Mouse (Mus musculus): Measurements from ENCODE around the gene Ptma.

Ptma gene

DNA sequence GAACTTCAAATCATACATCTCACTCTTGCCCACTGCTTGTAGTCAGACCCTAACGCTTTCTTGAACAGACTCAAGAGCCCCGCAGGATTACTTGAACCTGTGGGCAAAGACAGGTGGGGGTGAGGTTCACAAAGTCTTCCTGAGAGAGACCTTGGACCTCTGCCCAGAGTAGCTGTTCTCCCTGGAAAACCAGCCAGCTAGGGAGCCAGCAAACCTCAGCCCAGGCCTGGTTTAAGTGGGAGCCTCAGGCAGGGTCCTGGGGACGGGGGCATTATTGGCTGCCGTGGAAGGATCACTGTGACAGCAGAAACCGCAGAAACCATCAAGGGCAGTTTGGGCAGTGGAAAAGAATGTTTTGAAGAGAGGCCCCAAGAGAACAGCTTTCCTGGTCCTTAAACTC is 29.2 kb upstream of the Ptma start:
- peak; percentile 91 for DNase-seq

DNA sequence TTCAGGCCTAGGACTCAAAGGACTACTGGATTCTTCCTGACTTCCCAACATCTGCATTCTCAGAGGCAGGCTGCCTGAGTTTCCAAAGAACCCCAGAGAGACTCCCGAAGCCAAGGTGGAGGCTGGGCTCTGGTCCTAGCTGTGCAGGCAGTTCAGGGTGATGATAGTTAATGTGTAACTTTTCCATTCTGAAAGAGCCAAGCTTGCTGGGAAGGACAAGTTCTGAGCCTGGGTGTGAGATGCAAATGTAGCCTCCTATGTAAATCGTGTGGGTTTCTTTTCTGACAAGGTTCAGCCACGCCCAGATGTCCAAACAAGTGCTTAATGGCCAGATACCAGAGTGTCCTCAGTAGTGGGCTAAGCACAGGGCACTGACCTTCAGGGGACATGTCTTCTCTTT is 28.5 kb upstream of the Ptma start:
- DNase-seq: peak; percentile 92

DNA sequence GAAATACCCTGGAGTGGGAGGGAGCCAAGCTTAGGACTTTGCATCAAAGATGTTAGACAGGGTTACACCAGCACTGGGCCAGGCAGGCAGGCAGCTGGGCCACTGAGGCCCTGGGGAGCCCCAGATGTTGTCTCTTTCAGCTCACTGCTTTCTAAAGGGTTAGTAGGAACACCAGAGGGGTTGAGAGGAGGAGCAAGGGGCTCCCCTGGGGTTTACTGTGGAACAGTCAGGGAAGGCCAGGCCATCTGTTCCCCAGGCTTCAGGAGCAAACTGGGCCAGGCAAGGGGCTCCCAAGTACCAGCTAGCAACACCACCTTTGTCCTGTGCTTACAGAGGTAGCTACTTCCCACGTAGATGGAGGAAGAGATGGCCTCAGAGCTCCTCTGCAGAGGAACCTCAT is 27.9 kb upstream of the Ptma start:
- peak; percentile 98 for DNase-seq

DNA sequence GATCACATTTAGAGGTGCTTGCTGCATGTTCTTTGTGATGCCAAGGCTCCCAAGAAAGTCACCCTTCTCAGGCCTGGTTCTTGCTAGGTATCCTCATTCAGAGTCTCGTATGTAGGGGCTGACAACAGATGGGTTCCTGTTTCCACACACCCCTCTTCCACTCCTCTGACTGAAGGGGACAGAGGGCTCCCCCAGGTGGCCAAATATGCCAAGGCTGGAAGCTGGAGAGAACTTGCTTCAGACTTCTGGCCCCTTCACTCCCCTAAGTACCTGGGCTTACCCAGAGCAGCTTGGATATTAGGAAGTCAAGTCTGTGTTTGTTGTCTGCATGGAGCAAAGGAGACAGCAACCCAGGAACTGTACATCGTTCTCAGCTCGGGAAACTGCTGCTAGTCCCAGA is 26.6 kb upstream of the Ptma start:
- DNase-seq: peak; percentile 96

DNA sequence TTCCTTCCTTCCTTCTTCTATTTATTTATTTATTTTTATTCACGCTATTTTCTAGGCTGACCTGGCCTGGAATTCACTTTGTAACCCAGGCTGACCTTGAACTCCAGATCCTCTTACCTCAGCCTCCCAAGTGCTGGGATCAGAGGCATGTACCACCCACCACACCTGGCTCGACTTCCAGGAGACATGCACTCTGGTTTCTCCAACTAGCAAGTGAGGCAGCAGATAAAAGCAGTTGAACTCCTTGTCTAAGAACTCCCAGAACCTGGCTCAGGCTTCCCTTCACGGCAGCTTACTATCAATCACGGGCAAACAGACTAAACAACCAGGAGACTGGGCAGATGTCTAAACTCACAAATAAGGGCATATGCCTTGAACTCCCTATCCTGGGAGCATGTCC is 25.8 kb upstream of the Ptma start:
- DNase-seq: peak; percentile 90

DNA sequence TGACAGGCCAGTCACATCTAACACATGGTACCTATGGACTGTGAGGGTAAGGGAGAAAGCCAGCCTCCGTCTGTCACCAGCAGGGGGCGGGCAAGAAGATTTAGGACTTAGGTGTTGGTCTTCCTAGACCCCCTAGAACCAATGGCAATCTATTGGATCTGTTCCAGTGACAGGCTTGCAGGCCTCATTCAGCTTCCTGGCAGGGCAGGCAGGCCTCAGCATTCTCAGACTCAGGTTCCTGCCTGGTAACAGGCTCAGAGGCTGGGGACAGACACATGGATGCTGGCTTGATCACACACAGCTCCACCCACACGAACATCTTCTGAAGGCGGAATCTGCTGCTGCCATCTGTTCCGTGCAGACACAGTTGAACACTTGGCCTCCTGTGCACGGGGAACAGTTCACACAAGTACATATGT is 25.4 kb upstream of the Ptma start:
- DNase-seq: peak; percentile 96

DNA sequence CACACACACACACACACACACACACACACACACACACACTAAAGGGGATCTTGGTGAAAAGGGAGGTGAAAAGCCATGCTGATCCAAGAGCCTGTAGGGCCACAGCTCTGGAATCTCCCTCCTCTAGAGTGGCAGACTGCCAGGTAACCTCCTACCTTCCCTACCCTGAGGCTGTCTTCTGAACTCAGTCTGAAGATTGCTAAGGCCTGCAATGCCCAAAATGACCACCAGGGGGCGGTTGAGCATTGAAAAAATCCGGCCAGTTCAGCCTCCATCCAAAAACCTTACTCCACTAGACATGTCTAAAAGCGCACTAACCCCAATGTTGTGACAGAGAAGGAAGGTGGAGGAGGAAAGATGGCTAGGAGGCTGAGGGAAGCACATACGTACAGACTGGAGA is 25.0 kb upstream of the Ptma start:
- peak; percentile 98 for DNase-seq

DNA sequence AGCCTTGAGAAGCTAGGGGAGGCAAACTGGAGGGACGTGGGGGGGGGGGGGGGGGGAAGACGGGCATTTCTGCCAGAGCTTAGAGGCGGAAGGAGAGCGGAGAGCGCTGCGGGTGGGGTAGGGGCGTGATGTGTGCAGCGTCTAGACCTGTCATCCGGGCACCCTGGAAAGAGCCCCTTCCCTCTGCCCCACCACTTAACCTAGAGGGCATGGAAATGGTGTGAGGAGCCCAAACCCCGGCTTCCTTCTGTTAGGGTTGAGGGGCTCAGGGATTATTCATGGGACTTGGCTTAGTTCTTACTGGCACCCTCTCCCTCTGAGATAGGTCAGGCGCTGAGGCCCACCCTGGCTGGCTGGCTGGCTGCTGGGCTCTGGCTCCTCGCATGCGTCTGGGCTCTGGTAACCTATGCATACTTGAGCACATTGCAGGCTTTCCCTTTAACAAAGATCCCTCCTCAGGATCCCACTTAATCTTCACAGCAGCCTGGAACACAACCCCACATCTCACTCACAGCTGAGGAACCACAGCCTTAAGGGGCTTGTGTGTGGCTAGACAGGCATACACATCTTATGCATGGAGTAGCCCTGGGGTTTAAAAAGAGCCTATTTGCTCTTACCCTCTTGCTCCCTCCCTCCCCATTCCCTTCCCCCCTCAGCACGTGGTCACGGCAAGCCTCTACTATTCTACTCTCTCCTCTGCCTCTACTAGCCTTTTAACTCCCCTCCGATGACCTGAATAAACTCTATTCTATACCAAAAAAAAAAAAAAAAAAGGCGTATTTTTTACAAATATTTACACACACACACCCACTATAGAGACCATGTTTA is 24.1 kb upstream of the Ptma start:
- peak; percentile 92 for DNase-seq

DNA sequence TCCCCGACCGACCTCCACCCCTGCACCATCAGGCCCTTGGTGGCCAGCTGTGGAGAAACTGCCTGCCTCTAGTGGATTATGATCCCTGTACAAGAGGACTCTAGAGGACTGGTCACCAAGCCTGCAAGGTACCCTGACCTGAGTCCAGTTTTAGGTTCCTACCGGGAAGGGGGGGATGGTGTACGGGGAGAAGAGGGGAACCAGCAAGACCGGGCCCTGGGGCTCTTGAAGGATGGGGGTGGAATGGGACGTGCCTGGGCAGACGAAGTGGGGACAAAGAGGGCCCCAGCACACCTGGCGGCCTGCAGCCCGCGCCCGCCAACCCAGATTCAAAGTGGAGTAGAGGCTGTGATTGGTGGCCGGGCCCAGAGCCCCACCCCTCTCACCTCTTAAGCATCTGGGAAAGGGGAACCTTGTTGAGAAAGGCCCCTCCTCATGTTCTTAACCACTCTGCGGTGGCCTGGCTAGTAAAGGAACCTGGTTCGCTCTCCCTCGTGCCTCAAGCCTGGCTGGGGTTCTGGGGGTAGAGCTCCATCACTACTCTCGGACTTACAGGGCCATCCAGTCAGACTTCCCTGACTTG is 23.3 kb upstream of the Ptma start:
- no peak for DNase-seq

DNA sequence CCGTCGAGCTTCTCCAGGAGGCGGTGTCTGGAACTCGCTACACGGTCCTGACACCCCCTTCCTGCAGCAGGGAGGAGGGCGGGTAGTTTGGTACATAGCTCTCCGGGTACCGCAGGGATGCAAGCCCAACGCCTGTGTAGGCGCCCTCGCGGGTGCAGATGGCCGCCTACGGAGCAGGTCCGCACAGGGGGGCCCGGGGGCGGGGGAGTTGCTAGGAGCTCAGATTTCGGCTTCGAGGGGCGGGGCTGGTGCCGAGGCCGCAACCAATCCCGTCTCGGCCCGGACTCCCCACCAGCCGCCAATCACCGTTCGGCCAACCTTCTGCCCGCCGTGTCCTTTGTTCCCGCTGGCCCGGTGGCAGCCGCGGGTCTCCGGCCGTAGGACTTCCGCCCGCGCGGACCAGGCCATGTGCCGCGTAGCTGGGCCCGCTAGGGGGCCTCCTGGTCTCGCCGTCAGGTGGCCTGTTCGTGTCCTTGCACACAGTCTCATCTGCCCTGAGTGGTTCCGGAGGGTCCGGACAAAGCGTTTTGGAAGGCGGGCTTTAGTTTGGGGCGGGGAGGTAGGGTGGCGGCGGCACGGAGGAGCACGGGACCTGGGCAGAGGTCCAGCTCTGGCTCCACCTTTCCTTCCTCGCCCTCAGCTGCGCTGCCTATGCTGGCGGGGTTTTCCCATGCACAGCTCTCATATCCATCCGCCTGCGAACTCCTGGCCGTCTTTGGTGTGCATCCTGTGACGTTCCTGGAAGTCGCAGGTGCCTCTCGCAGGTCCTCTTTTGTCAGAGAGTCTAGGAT is 22.4 kb upstream of the Ptma start:
- DNase-seq: peak; percentile 100

DNA sequence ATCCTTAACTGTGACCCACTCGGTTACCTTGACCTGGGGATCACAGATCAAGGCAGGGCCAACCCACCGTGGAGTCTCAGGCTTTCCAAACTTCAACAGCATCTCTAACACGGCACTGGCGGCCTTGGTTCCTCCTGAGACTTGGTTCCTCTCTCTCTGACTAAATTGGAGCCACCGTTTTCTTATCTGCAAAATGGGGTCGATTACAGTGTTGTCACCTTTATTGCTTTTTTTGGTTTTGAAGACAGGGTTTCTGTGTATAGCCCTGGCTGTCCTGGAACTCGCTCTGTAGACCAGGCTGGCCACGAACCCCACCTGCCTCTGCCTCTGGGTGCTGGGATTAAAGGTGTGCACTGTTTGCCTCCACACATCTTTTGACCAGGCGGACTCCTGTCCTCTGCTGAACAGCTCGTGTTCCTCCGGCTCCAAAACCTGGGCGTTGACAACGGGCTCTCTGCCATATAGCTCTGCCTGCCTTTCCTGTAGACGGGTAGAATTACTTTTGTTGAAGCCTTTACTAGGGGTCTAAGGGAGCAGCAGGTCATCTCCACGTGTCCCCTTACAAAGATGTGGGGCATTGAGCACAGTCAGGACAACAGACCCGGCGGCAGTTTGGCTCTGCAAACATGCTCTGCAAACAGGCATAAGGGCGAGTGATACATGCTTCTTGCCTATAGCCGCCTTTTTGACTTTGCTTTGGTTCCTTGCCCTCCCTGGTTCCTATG is 21.7 kb upstream of the Ptma start:
- DNase-seq: peak; percentile 95

DNA sequence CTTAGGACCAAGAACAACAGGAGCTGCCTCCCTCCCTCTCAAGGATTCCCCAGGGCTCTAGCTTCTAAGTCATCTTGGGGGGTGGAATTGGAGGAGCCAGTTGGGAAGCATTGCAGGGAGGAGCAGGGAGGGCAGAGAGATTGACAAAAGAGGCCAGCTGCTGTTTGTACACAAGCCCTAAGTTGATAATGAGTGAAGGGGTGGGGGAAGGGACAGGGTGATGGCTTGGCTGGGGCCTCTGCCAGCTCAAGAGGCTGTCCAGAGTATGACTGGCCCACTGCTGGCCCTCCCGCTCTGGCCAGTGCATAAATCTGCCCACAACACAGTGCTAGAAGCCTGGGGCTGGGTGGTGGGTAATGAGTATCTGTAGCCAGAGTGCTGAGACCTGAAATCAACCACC is 21.1 kb upstream of the Ptma start:
- DNase-seq: peak; percentile 97

DNA sequence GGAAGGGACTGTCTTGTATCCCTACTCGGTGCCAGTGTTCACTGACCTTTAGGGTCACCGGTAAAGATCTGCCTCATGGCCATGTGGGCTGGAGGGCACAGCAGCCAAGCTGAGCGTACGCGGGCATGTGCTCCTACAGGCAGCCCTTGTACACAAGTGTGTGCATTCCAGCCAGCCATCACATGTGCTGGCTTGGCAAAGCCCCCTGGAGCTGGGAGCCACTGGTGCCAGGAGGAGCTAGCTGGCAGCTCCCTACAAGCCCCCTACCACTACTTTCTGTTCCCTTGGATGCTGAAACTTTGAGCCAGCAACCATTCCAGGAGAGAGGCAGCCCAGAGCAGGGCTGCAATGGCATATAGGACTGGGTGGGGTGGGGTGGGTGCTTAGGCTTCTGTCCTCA is 20.1 kb upstream of the Ptma start:
- peak; percentile 91 for DNase-seq

DNA sequence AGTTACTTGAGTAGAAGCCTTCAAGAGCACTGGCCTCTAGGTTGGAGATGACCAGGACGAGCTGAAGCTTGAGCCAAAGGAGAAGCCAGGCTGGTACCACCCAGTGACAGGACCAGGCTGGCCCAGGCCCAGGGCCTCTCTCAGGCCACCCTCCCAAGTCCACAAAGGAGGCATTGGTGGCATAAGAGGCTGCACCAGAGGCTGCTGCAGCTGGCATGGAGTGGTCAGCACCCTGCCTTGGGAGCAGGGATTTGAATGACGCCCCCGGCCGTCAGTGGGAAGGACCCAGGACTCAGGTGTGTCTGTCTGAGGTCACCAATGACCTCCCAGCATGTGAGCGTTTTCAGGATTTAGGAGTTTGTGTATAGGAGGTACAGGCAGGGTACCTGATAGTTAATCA is 18.7 kb upstream of the Ptma start:
- DNase-seq: peak; percentile 90

DNA sequence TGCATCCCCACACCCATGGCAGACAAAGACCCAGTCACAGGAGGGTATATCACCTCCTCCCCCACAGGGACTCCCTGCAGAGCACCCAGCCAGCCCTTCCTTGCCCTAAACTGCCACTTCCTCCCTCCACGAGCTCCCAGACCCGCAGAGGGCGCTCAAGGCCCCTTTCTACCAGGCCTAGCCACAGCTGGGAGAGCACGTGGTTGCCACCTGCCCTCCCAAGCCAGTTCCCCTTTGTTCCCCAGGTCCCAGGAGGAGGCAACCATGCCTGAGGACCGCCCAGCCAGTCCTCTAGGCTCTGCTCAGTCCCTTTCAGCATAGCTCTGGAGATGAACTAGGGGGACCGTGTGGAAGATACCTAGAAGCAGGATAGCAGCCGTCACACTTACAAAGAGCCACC is 17.1 kb upstream of the Ptma start:
- DNase-seq: peak; percentile 99

DNA sequence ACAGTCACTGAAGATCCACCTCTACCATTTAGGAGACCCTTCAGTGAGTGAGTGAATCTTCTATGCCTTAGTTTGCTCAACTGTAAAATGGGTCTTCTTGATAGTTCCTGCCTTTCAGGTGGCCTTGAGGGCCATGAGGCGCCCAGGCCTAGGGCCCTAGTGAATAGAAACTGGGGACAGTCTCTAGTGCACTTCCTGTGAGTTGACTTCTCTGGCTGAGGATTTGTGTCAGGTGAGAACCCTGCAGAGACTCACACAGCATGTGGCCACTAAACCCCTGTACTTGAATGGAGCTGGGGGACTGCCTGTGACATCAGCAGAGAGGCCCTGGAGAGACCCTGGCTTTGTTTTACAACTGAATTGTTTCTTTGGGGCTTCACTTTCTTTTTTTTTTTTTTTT is 16.3 kb upstream of the Ptma start:
- no peak for DNase-seq

DNA sequence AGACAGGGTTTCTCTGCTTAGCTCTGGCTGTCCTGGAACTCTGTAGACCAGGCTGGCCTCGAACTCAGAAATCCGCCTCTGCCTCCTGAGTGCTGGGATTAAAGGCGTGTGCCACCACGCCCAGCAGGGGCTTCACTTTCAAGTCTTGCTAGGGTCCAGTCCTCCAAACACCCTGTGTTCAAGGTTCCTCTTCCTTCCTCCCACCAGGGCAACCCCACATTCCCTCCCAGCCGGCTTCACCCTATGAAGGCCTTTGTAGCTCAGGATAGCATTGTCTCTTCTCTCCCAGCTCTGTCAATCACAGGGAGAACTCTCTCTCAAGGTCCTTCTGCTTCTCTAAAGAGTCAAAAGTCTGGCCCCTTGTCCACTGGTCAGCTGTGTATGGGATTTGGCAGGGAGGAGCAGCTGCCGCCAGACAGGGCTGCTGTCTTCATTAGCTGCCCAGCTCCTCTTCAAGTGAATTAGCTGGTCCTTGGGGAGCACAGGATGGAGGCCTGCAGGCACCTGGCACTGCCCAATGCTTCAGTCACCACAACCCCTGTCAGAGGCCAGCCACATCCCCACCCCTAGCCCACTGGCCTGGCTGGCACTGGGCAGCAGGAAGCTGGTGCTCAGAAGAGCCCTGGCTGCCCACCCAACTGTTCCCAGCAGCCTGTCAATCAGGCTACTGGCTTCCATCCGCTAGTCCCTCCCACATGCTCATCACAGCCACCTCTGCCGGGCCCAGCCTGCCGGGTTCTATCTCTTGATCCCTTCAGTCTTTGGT is 15.7 kb upstream of the Ptma start:
- DNase-seq: peak; percentile 89

DNA sequence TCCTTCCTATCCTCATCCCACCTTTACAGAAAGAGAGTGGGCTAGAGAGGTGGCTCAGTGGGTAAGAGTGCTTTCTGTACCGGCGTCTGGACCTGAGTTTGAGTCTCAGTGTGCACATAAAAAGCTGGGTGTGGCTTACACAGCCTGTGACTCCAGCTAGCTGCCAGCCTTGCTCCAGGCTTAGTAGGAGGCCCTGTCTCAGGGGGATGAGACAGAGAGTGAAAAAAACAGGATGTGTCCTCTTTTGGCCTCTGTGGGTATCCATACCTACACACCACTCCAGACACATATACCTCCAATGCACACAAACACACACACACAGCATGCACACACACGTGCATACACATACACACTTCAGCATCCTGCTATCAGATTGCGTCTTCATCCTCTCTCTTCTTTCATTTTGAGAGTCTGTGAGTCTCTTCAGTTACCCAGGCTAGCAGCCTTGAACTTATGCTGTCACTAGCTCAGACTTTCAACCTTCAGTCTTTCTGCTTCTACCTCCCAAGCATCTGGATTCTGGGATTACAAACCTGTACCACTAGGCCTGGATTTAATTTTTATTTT is 14.3 kb upstream of the Ptma start:
- peak; percentile 88 for DNase-seq

DNA sequence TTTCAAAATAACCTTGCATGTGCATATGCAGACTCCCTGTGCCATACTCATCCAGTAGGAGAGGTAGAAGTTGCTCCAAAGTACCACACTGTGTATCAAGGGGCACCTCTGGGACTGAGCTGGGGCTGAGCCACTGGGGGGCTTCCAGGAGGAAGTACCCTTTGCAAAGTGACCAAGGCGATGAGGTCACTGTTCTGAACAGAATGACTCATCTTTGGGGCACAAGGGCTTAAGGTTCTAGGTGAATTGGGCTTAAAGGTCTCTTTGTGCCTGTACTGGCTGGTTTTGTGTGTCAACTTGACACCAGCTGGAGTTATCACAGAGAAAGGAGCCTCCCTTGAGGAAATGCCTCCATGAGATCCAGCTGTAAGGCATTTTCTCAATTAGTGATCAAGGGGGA is 13.5 kb upstream of the Ptma start:
- peak; percentile 84 for DNase-seq

DNA sequence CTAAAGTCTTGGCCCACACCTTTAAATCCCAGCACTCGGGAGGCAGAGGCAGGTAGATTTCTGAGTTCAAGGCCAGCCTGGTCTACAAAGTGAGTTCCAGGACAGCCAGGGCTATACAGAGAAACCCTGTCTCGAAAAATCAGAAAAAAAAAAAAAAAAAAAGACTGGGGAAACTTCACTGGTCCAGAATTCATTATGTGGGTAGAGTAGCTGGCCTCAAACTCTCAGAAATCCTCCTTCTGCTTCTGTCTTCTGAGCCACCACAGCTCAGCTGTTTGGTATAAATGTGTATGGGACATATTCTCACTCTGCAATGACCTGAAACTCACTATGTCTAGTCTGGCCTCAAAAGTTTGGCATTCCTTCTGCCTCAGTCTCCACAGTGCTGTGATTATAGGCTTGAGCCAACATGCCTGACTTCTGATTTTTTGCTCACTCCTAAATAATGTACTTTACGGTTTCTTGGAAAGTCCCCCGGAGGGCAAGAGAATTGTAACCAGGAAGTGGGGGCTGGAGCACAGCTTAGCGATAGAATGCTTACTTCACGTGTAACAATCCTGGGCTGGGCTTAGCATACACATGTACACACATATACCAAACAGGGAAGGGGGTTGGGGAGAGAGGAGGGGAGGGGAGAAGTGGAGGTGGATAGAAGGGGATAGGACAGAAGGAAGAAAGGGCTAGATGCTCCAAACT is 10.7 kb upstream of the Ptma start:
- no peak for DNase-seq

DNA sequence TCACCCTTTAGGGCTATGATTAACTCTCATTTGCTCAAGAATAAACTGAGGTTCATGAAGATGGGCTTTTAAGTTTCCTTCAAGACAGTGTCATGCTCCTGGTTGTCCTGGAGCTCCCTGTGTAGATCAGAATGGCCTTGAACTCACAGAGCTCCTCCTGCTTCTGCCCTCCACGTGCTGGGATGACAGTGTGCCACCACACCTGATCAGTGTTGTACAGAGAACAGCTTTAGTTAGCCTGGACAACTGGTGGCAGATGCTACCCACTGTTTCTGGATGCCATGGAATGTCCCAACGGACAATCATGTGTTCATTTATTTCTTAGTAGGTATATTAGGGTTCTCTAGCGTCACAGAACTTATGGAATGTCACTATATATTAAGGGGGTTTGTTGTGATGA is 9.4 kb upstream of the Ptma start:
- no peak for DNase-seq

DNA sequence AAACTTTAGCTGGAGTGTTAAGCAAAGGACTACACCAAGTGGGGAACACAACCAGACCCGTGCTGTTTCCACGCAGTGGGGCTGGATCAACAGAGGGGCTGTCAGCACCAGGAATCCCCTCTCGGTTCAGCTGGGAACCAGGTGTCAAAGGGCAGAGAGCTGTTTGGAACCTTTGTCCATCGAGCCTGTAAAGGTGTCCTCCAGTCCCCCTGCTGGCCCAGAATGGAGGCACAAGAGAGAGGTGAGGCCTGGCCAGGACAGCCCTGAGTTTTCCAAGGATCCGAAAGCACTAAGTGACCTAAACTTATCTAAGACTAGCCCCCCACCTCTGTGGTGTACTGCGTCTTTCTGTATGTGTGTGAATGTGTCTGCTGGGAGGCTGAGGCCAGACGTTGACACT is 6.2 kb upstream of the Ptma start:
- peak; percentile 79 for DNase-seq

Data from heart, adult 11 months (tissue).